Mouse (Mus musculus): ENCODE measurements around the gene Ywhae. TPM values are rescaled to one million over a fixed set of nuclear protein-coding genes. Genes with fewer than 3 reads are reported as not detected.

Gene Ywhae
- polyA plus RNA-seq, 1 experiment from 2014 or later, result 218 TPM

Other genes starting within 250 kb of the Ywhae start
- gene Prpf8, start 246.1 kb upstream of the Ywhae start, polyA plus RNA-seq (2015; fragmentation: Nextera tagmentation; extraction: Ambion mirVana), result 25.8 and 28.0 TPM in 2 replicates
- gene Rilp, start 222.8 kb upstream of the Ywhae start, polyA plus RNA-seq (2015; fragmentation: Nextera tagmentation; extraction: Ambion mirVana), result 3.7 TPM in 2 replicates
- 2.8 and 3.6 TPM in 2 replicates for gene Scarf1, start 219.3 kb upstream of the Ywhae start, polyA plus RNA-seq (2015; fragmentation: Nextera tagmentation; extraction: Ambion mirVana)
- 4.2 and 5.8 TPM in 2 replicates for gene Slc43a2, start 201.2 kb upstream of the Ywhae start, polyA plus RNA-seq (2015; fragmentation: Nextera tagmentation; extraction: Ambion mirVana)
- 30.7 and 33.1 TPM in 2 replicates for gene Pitpna, start 144.8 kb upstream of the Ywhae start, polyA plus RNA-seq (2015; fragmentation: Nextera tagmentation; extraction: Ambion mirVana)
- gene Inpp5k, start 101.9 kb upstream of the Ywhae start, polyA plus RNA-seq (2015; fragmentation: Nextera tagmentation; extraction: Ambion mirVana), result 16.0 and 18.3 TPM in 2 replicates
- gene Myo1c, start 82.4 kb upstream of the Ywhae start, polyA plus RNA-seq (2015; fragmentation: Nextera tagmentation; extraction: Ambion mirVana), result 20.6 and 24.5 TPM in 2 replicates
- gene Crk, start 53.6 kb upstream of the Ywhae start, polyA plus RNA-seq (2015; fragmentation: Nextera tagmentation; extraction: Ambion mirVana), result 32.3 and 33.9 TPM in 2 replicates
- 0.02 TPM in 1 of 2 replicates, not detected in the other for gene Doc2b, start 63.2 kb downstream of the Ywhae start, polyA plus RNA-seq (2015; fragmentation: Nextera tagmentation; extraction: Ambion mirVana)
- 0.47 and 0.81 TPM in 2 replicates for gene Rph3al, start 205.6 kb downstream of the Ywhae start, polyA plus RNA-seq (2015; fragmentation: Nextera tagmentation; extraction: Ambion mirVana)